Comparison of ENCODE assay signal across 20 mouse cellular contexts in genomic region chr1:164185316-164185715, GRCm38 (mm10). TPM values are rescaled to one million over a fixed set of nuclear protein-coding genes. Genes with fewer than 3 reads are reported as not detected.
DNase-seq lines count a peak whose midpoint lies in the region; ATAC-seq and TF ChIP-seq lines count a peak whose summit lies in the region.
"Had no signal": no experiment of that assay in that cellular context is flagged by ENCODE, and none has a peak within 500 bp of the region (broad histone marks: within the 10 kb centered on the region; RNA-seq: fewer than 3 reads in every experiment).

No protein-coding gene starts in this region.

- DNase-seq in forebrain, embryonic 14.5 days (ENCODE audit: low spot score), result peak; percentile 12
- DNase-seq in lung, postnatal 10 days, result peak; percentile 20
- no peak for DNase-seq in lung, postnatal 0 days (ENCODE audit: low spot score)
- peak; percentile 44 for DNase-seq in adrenal gland, postnatal 10 days
- DNase-seq in adrenal gland, postnatal 14 days, result peak; percentile 49
- DNase-seq: cerebellum, adult 11 months; cerebellum, adult 8-10 months; embryo, embryonic 11 days; gastrocnemius, postnatal 25 days; heart, postnatal 4 days; kidney, adult 11 months had no signal

- TF ChIP-seq CTCF in lung, postnatal 0 days (IDR thresholded peaks at IDR 0.05), result no peak
- no peak for TF ChIP-seq CTCF in intestine, postnatal 0 days (IDR thresholded peaks at IDR 0.05; ENCODE audit: low read depth)

- no peak overlapping the region for H3K27ac ChIP-seq in forebrain, embryonic 14.5 days (ENCODE audit: low read depth, low read length)
- no peak overlapping the region for H3K27ac ChIP-seq in forebrain, embryonic 15.5 days (replicated peaks)
- H3K27ac ChIP-seq in lung, postnatal 0 days (ENCODE audit: low read length), result no peak overlapping the region
- H3K27ac ChIP-seq in intestine, postnatal 0 days (ENCODE audit: low read depth, low read length), result no peak overlapping the region
- H3K27ac ChIP-seq: embryonic facial prominence, embryonic 15.5 days; forebrain, embryonic 10.5 days; gastrocnemius, adult 2 months; heart, embryonic 13.5 days; hindbrain, embryonic 12.5 days had no signal

- TF ChIP-seq EP300 in lung, postnatal 0 days (IDR thresholded peaks at IDR 0.05), result no peak

- H3K27me3 ChIP-seq in forebrain, embryonic 14.5 days (replicated peaks; ENCODE audit: control insufficient read depth, insufficient read depth, low read length), result no peaks in the 10 kb centered on the region
- H3K27me3 ChIP-seq in forebrain, embryonic 15.5 days, result no peaks in the 10 kb centered on the region
- H3K27me3 ChIP-seq in lung, postnatal 0 days (replicated peaks; ENCODE audit: insufficient read depth, low read length), result no peaks in the 10 kb centered on the region
- H3K27me3 ChIP-seq in intestine, postnatal 0 days (replicated peaks; ENCODE audit: control insufficient read depth, insufficient read depth, low read length), result no peaks in the 10 kb centered on the region
- H3K27me3 ChIP-seq: embryonic facial prominence, embryonic 15.5 days; hindbrain, embryonic 12.5 days had no signal

- H3K36me3 ChIP-seq in forebrain, embryonic 14.5 days (ENCODE audit: control insufficient read depth, insufficient read depth, low read length), result no peaks in the 10 kb centered on the region
- no peaks in the 10 kb centered on the region for H3K36me3 ChIP-seq in forebrain, embryonic 15.5 days
- no peaks in the 10 kb centered on the region for H3K36me3 ChIP-seq in lung, postnatal 0 days (ENCODE audit: insufficient read depth, low read length)
- H3K36me3 ChIP-seq in intestine, postnatal 0 days (ENCODE audit: control insufficient read depth, insufficient read depth), result no peaks in the 10 kb centered on the region
- H3K36me3 ChIP-seq: embryonic facial prominence, embryonic 15.5 days; forebrain, embryonic 10.5 days; heart, embryonic 13.5 days; hindbrain, embryonic 12.5 days had no signal

- WGBS in forebrain, embryonic 14.5 days, result 42% methylated on average over 4 of the region's 4 CpGs
- 51% methylated on average over 4 of the region's 4 CpGs for WGBS in forebrain, embryonic 15.5 days
- WGBS in lung, postnatal 0 days, result 48% methylated on average over 4 of the region's 4 CpGs
- WGBS in intestine, postnatal 0 days, result 68% methylated on average over 4 of the region's 4 CpGs

- ATAC-seq in forebrain, embryonic 14.5 days, result no peak
- ATAC-seq in forebrain, embryonic 15.5 days (replicated peaks), result no peak
- ATAC-seq in lung, postnatal 0 days, result no peak
- ATAC-seq in intestine, postnatal 0 days, result no peak

- H3K9ac ChIP-seq in forebrain, embryonic 14.5 days (ENCODE audit: low read length), result no peak overlapping the region
- no peak overlapping the region for H3K9ac ChIP-seq in forebrain, embryonic 15.5 days (replicated peaks)
- no peak overlapping the region for H3K9ac ChIP-seq in lung, postnatal 0 days (replicated peaks; ENCODE audit: low read depth)
- no peak overlapping the region for H3K9ac ChIP-seq in intestine, postnatal 0 days (ENCODE audit: low read depth, low read length)
- H3K9ac ChIP-seq: embryonic facial prominence, embryonic 15.5 days; heart, embryonic 13.5 days; hindbrain, embryonic 12.5 days had no signal

- no peak overlapping the region for H3K4me3 ChIP-seq in forebrain, embryonic 14.5 days (ENCODE audit: low read depth, low read length)
- H3K4me3 ChIP-seq in forebrain, embryonic 15.5 days, result no peak overlapping the region
- H3K4me3 ChIP-seq in lung, postnatal 0 days (ENCODE audit: low read depth, low read length), result no peak overlapping the region
- H3K4me3 ChIP-seq in intestine, postnatal 0 days (ENCODE audit: low read depth, low read length), result no peak overlapping the region
- H3K4me3 ChIP-seq: embryonic facial prominence, embryonic 15.5 days; erythroblast, embryonic 14.5 days; forebrain, embryonic 10.5 days; gastrocnemius, adult 2 months; heart, embryonic 13.5 days; hindbrain, embryonic 12.5 days had no signal

- no peak overlapping the region for H3K4me2 ChIP-seq in forebrain, embryonic 14.5 days (ENCODE audit: low read length)
- H3K4me2 ChIP-seq in forebrain, embryonic 15.5 days (replicated peaks), result no peak overlapping the region
- no peak overlapping the region for H3K4me2 ChIP-seq in lung, postnatal 0 days (replicated peaks; ENCODE audit: low read depth, low read length)
- H3K4me2 ChIP-seq in intestine, postnatal 0 days (replicated peaks; ENCODE audit: low read depth), result no peak overlapping the region
- H3K4me2 ChIP-seq: embryonic facial prominence, embryonic 15.5 days; heart, embryonic 13.5 days; hindbrain, embryonic 12.5 days had no signal

- H3K9me3 ChIP-seq in forebrain, embryonic 14.5 days (replicated peaks; ENCODE audit: control insufficient read depth, low read length), result no peaks in the 10 kb centered on the region
- H3K9me3 ChIP-seq in forebrain, embryonic 15.5 days, result no peaks in the 10 kb centered on the region
- H3K9me3 ChIP-seq in lung, postnatal 0 days (ENCODE audit: low read length), result no peaks in the 10 kb centered on the region
- H3K9me3 ChIP-seq in intestine, postnatal 0 days (ENCODE audit: control insufficient read depth), result no peaks in the 10 kb centered on the region
- H3K9me3 ChIP-seq: embryonic facial prominence, embryonic 15.5 days; forebrain, embryonic 10.5 days; heart, embryonic 13.5 days; hindbrain, embryonic 12.5 days had no signal

- H3K4me1 ChIP-seq in forebrain, embryonic 14.5 days (ENCODE audit: control insufficient read depth, insufficient read depth, low read length), result no peaks in the 10 kb centered on the region
- no peaks in the 10 kb centered on the region for H3K4me1 ChIP-seq in forebrain, embryonic 15.5 days
- H3K4me1 ChIP-seq in lung, postnatal 0 days (ENCODE audit: insufficient read depth, low read depth, low read length), result no peaks in the 10 kb centered on the region
- H3K4me1 ChIP-seq in intestine, postnatal 0 days (replicated peaks; ENCODE audit: control insufficient read depth, insufficient read depth, low read length), result no peaks in the 10 kb centered on the region
- H3K4me1 ChIP-seq: forebrain, embryonic 10.5 days; heart, embryonic 13.5 days had no signal

RNA-seq across cellular contexts. Expression of gene F5, which starts 33.7 kb away (rescaled TPM):
- polyA plus RNA-seq in forebrain, embryonic 14.5 days (2014; fragmentation: Nextera tagmentation; extraction: Ambion mirVana), result 0.17 and 0.20 TPM in 2 replicates
- polyA plus RNA-seq in forebrain, embryonic 15.5 days (2015; fragmentation: Nextera tagmentation; extraction: Ambion mirVana), result 0.09 and 0.27 TPM in 2 replicates
- polyA plus RNA-seq in lung, postnatal 0 days (2015; fragmentation: Nextera tagmentation; extraction: Ambion mirVana), result 0.33 and 0.44 TPM in 2 replicates
- total RNA-seq in adrenal gland, postnatal 10 days (2021), result 10 to 100 TPM; 25.2 to 49.6 TPM
- total RNA-seq in adrenal gland, postnatal 14 days (2021), result 8.0 and 34.9 TPM in 2 replicates
- 0.22 and 0.41 TPM in 2 replicates for polyA plus RNA-seq in intestine, postnatal 0 days (2015; fragmentation: Nextera tagmentation; extraction: Ambion mirVana)
- polyA plus RNA-seq: inflammation-experienced regulatory T-cells, adult 6 months had no signal
